ENCODE assay signal across 9 mouse cellular contexts in the genomic region with DNA sequence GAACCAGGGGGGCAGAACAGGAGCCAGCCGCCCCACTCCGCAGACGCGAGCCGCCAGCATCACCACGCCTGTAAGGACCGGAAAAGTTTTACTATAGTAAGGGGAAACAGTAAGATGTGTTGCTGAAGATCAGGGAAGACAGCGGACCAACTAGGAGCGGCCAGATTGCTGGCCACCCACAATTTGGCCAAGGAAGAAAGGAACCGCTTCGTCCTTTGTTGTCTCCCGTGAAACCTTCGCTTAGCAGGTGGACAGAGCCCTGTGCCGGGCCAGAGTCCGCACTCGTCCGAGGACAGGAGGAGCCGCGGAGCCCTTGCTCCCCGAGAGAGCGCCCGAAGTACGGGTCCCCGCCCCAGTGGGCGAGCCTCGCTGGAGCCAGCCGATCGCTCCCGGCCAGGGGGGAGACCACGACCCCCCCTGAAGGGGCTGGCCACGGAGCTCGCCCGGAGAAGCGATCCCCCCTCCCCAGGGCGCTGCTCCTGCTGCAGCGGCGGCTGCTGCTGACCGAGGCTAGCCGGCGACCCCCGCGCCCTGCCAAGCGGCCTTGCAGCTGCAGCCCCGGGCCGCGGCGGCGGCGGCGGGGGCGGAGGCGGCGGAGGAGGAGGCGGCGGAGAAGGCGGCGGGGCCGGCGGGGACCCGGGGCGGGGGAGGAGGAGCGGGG. TPM values are rescaled to one million over a fixed set of nuclear protein-coding genes. Genes with fewer than 3 reads are reported as not detected.
DNase-seq lines count a peak whose midpoint lies in the region; ATAC-seq and TF ChIP-seq lines count a peak whose summit lies in the region.
"Had no signal": no experiment of that assay in that cellular context is flagged by ENCODE, and none has a peak within 500 bp of the region (broad histone marks: within the 10 kb centered on the region; RNA-seq: fewer than 3 reads in every experiment).

No protein-coding gene starts in this region.

- H3K4me2 ChIP-seq in hindbrain, embryonic 16.5 days (ENCODE audit: low read length) = peak overlapping the region; percentile 71
- peak overlapping the region; percentile 62 for H3K4me2 ChIP-seq in liver, postnatal 0 days (ENCODE audit: low read depth, low read length)

- no peaks in the 10 kb centered on the region for H3K9me3 ChIP-seq in hindbrain, embryonic 16.5 days (ENCODE audit: control insufficient read depth, low read length)
- no peaks in the 10 kb centered on the region for H3K9me3 ChIP-seq in liver, postnatal 0 days (ENCODE audit: low read length)

- H3K9ac ChIP-seq in hindbrain, embryonic 16.5 days (ENCODE audit: low read depth, low read length) = peak overlapping the region; percentile 74
- H3K9ac ChIP-seq in liver, postnatal 0 days (replicated peaks) = no peak overlapping the region

- peak overlapping the region; percentile 92 for H3K27ac ChIP-seq in hindbrain, embryonic 16.5 days (ENCODE audit: low read depth, low read length)
- no peak overlapping the region for H3K27ac ChIP-seq in liver, postnatal 0 days (ENCODE audit: low read depth)

- DNase-seq in cerebellum, postnatal 25 days = peak; percentile 43 to 49
- no peak for DNase-seq in cerebellum, adult 8-10 months
- peak; percentile 61 to 64 for DNase-seq in right cerebral cortex, postnatal 10 days (ENCODE audit: low spot score in 2 of 2)
- no peak for DNase-seq in right cerebral cortex, postnatal 4 days
- no peak for DNase-seq in liver, postnatal 0 days
- DNase-seq in adrenal gland, postnatal 25 days = no peak
- no peak for DNase-seq in frontal cortex, adult 2 months (ENCODE audit: extremely low spot score in 1 of 2, low spot score in 1 of 2)

- TF ChIP-seq EP300 in liver, postnatal 0 days (IDR thresholded peaks at IDR 0.05; ENCODE audit: low read depth) = no peak

- ATAC-seq in hindbrain, embryonic 16.5 days = no peak
- ATAC-seq in liver, postnatal 0 days = no peak

- H3K4me3 ChIP-seq in hindbrain, embryonic 16.5 days (ENCODE audit: low read length) = peak overlapping the region; percentile 54
- peak overlapping the region; percentile 37 for H3K4me3 ChIP-seq in liver, postnatal 0 days (ENCODE audit: low read depth, low read length)
- H3K4me3 ChIP-seq: myocyte had no signal

- no peaks in the 10 kb centered on the region for H3K36me3 ChIP-seq in hindbrain, embryonic 16.5 days (ENCODE audit: control insufficient read depth, insufficient read depth, low read length)
- no peaks in the 10 kb centered on the region for H3K36me3 ChIP-seq in liver, postnatal 0 days (replicated peaks; ENCODE audit: insufficient read depth, low read length)

- no peak for TF ChIP-seq CTCF in liver, postnatal 0 days (IDR thresholded peaks at IDR 0.05; ENCODE audit: low read depth)

- under 1% methylated on average over 27 of the region's 62 CpGs for WGBS in hindbrain, embryonic 16.5 days
- WGBS in liver, postnatal 0 days (ENCODE audit: insufficient replicate concordance) = 2% methylated on average over 46 of the region's 62 CpGs

- no peaks in the 10 kb centered on the region for H3K4me1 ChIP-seq in hindbrain, embryonic 16.5 days (ENCODE audit: control insufficient read depth, insufficient read depth, low read depth, low read length)
- 0 out of 2 replicates have a peak, but pooled peaks cover 2% of the 10 kb centered on the region for H3K4me1 ChIP-seq in liver, postnatal 0 days (ENCODE audit: insufficient read depth)

- H3K27me3 ChIP-seq in hindbrain, embryonic 16.5 days (replicated peaks; ENCODE audit: control insufficient read depth, insufficient read depth, low read length) = no peaks in the 10 kb centered on the region
- peaks cover 95% of the 10 kb centered on the region for H3K27me3 ChIP-seq in liver, postnatal 0 days (ENCODE audit: insufficient read depth, low read length)

RNA-seq across cellular contexts. Expression of a gene that starts 0.9 kb away (rescaled TPM):
- polyA plus RNA-seq in hindbrain, embryonic 16.5 days (2015; fragmentation: Nextera tagmentation; extraction: Ambion mirVana) = 8.4 and 9.5 TPM in 2 replicates
- polyA plus RNA-seq in liver, postnatal 0 days (2015; fragmentation: Nextera tagmentation; extraction: Ambion mirVana) = not detected in 2 replicates
- 0.09 TPM in 1 of 2 replicates, not detected in the other for total RNA-seq in adrenal gland, postnatal 25 days (2021)
- 29.7 and 31.7 TPM in 2 replicates for polyA plus RNA-seq in frontal cortex, adult 2 months (2012; rRNA removed)
- polyA plus RNA-seq: myocyte had no signal

Comparison
In these comparisons a context has a peak if more than half of its experiments do, and no peak if none do; other contexts are left out.
1. DNase-seq: peak in cerebellum, postnatal 25 days (2 of 2) and right cerebral cortex, postnatal 10 days (2 of 2); none in cerebellum, adult 8-10 months (single experiment), right cerebral cortex, postnatal 4 days (single experiment), liver, postnatal 0 days (single experiment), adrenal gland, postnatal 25 days (single experiment) and frontal cortex, adult 2 months (0 of 2).